Mouse (Mus musculus): ENCODE data around the gene Pak7. TPM values are rescaled to one million over a fixed set of nuclear protein-coding genes. Genes with fewer than 3 reads are reported as not detected.
"Not testable (repeated sequence)": the region's sequence is repeated elsewhere in the genome, so short reads cannot be mapped to it uniquely, and the experiment has no call there.

Pak7 gene
- polyA plus RNA-seq, 1 experiment from 2014 or later: 2.2 TPM

DNA sequence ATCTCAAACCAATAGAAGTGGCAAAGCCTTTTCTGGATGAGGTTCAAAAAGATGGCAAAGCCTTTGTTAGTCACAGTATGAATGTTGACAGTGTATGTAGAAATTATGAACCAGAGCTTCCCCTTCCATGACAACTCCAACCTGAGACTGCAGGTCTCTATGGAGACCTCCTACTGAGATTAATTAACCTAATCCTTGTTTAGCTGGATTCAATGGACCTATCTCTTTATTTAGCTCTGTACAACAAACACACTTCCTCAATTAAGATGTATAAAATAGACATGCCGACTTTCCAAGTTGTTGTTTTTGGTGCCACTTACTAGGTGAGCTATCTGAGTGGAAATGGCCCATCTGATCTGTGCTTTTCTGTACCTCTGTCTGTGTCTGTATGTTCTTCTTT is 90.4 kb downstream of the Pak7 start:
- Histone ChIP-seq H3K4me1 (ENCODE audit: control insufficient read depth, insufficient read depth, low read length) (no peaks in the 10 kb centered on the region), H3K27ac (replicated peaks; ENCODE audit: low read depth, low read length) (no peak overlapping the region), H3K4me3 (ENCODE audit: low read depth, low read length) (no peak overlapping the region), H3K27me3 (ENCODE audit: control insufficient read depth, insufficient read depth, low read length) (no peaks in the 10 kb centered on the region), H3K4me2 (ENCODE audit: low read depth, severe bottlenecking) (no peak overlapping the region), H3K9ac (ENCODE audit: low read length) (no peak overlapping the region), H3K36me3 (ENCODE audit: control insufficient read depth, insufficient read depth, low read length) (no peaks in the 10 kb centered on the region), H3K9me3 (ENCODE audit: control insufficient read depth, low read length) (no peaks in the 10 kb centered on the region)
- ATAC-seq (ENCODE audit: insufficient number of reproducible peaks, low FRiP score, low TSS enrichment, low read depth) (no peak), DNase-seq (ENCODE audit: low spot score) (no peak)
- 83% methylated on average over 1 of the region's 1 CpGs for WGBS

DNA sequence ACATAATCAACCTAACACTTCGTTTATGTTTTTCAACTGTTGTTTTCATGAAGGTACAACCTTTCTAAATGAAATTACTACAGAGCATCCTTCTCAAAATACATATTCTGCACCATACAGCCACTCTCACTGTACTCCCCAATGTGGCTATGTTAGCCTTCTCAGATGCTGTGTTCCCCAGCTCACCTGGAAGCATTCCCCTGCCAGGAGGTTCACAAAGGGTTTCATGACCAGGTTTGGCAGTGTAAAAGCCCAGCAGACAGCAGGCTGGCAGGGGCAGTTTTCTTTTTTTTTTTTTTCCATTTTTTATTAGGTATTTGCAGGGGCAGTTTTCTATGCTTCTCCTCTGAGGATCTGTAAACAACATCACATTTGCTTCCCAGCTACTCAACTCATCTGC is 105.7 kb downstream of the Pak7 start:
- no peak for DNase-seq (ENCODE audit: low spot score)
- ATAC-seq (ENCODE audit: insufficient number of reproducible peaks, low FRiP score, low TSS enrichment, low read depth): no peak
- no peak overlapping the region for H3K4me3 ChIP-seq (ENCODE audit: low read depth, low read length)
- H3K4me2 ChIP-seq (ENCODE audit: low read depth, severe bottlenecking): no peak overlapping the region
- no peak overlapping the region for H3K27ac ChIP-seq (replicated peaks; ENCODE audit: low read depth, low read length)
- H3K27me3 ChIP-seq (ENCODE audit: control insufficient read depth, insufficient read depth, low read length): no peaks in the 10 kb centered on the region
- no peaks in the 10 kb centered on the region for H3K9me3 ChIP-seq (ENCODE audit: control insufficient read depth, low read length)
- no peaks in the 10 kb centered on the region for H3K4me1 ChIP-seq (ENCODE audit: control insufficient read depth, insufficient read depth, low read length)
- WGBS: 79% methylated on average over 1 of the region's 1 CpGs
- H3K9ac ChIP-seq (ENCODE audit: low read length): no peak overlapping the region
- H3K36me3 ChIP-seq (ENCODE audit: control insufficient read depth, insufficient read depth, low read length): no peaks in the 10 kb centered on the region

DNA sequence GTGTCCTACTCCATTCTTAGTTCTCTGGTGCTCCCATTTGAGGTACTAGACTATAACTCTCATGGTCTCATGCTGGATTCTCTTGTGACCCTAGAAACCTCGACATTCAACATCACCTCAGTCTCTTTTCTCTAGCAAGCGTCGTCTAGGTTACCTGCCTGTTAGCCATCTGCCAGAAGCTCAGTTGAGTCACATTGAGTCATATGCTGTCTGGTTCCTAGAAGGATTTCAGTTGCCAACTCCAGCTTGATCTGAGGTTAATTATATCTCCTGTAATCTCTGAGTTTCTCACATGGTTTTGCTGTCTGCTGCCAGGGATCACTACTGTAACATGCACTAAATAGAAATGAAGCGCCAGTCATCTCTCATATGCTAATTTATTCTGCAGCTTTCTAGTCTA is 145.8 kb downstream of the Pak7 start:
- not testable (repeated sequence) for H3K4me1 ChIP-seq (ENCODE audit: control insufficient read depth, insufficient read depth, low read length); H3K4me2 ChIP-seq (ENCODE audit: low read depth, severe bottlenecking); H3K36me3 ChIP-seq (ENCODE audit: control insufficient read depth, insufficient read depth, low read length); DNase-seq (ENCODE audit: low spot score); H3K4me3 ChIP-seq (ENCODE audit: low read depth, low read length); H3K27ac ChIP-seq (replicated peaks; ENCODE audit: low read depth, low read length); H3K9ac ChIP-seq (ENCODE audit: low read length); H3K27me3 ChIP-seq (ENCODE audit: control insufficient read depth, insufficient read depth, low read length); ATAC-seq (ENCODE audit: insufficient number of reproducible peaks, low FRiP score, low TSS enrichment, low read depth); H3K9me3 ChIP-seq (ENCODE audit: control insufficient read depth, low read length)
- 84% methylated on average over 4 of the region's 4 CpGs for WGBS

DNA sequence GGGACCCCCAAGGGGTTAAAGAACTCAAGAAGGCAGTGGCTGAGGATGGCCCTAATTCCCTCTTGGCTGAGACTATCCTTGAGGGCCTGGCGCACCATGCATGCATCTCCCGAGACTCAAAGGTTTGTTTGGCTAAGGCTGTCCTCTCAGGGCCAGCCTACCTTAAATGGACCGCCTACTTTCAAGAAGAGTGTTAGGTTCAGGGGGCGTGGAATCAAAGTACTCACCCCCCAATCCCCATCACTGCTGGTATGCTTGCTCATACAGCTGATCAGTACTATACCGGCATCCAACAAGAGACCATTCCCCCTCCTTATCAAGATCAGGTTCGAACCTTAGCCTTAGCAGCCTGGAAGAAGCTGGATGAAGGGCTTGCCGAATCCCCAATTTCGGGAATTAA is 156.5 kb downstream of the Pak7 start:
- Histone ChIP-seq H3K27ac (replicated peaks; ENCODE audit: low read depth, low read length) (no peak overlapping the region), H3K36me3 (ENCODE audit: control insufficient read depth, insufficient read depth, low read length) (no peaks in the 10 kb centered on the region), H3K27me3 (ENCODE audit: control insufficient read depth, insufficient read depth, low read length) (no peaks in the 10 kb centered on the region), H3K9ac (ENCODE audit: low read length) (no peak overlapping the region), H3K9me3 (ENCODE audit: control insufficient read depth, low read length) (no peaks in the 10 kb centered on the region), H3K4me2 (ENCODE audit: low read depth, severe bottlenecking) (no peak overlapping the region), H3K4me3 (ENCODE audit: low read depth, low read length) (no peak overlapping the region), H3K4me1 (ENCODE audit: control insufficient read depth, insufficient read depth, low read length) (no peaks in the 10 kb centered on the region)
- 94% methylated on average over 8 of the region's 8 CpGs for WGBS
- ATAC-seq (ENCODE audit: insufficient number of reproducible peaks, low FRiP score, low TSS enrichment, low read depth) (peak; percentile 51; the same call in 1 of the 2 replicates), DNase-seq (ENCODE audit: low spot score) (no peak)

DNA sequence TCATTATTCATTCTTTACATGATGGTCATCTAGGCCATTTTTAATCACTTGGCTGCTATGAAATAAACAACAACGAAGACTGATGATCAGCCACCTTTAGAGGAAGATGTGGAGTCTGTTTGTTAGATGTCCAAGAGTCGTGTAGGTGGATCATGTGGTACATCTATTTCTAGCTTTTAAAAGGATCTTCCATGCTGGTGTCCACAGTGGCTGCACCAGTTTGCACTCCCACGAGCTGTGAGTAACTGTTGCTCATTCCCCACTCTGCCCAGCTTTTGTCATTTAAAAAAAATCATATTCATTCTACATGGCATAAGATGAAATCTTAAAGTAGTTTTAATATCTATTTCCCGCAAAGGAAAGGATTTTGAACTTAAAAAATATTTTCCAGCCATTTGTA is 183.7 kb downstream of the Pak7 start:
- no peak for ATAC-seq (ENCODE audit: insufficient number of reproducible peaks, low FRiP score, low TSS enrichment, low read depth)
- H3K4me3 ChIP-seq (ENCODE audit: low read depth, low read length): no peak overlapping the region
- DNase-seq (ENCODE audit: low spot score): no peak
- no peaks in the 10 kb centered on the region for H3K4me1 ChIP-seq (ENCODE audit: control insufficient read depth, insufficient read depth, low read length)
- no peaks in the 10 kb centered on the region for H3K9me3 ChIP-seq (ENCODE audit: control insufficient read depth, low read length)
- H3K36me3 ChIP-seq (ENCODE audit: control insufficient read depth, insufficient read depth, low read length): no peaks in the 10 kb centered on the region
- H3K4me2 ChIP-seq (ENCODE audit: low read depth, severe bottlenecking): no peak overlapping the region
- 78% methylated on average over 4 of the region's 4 CpGs for WGBS
- H3K27ac ChIP-seq (replicated peaks; ENCODE audit: low read depth, low read length): no peak overlapping the region
- H3K27me3 ChIP-seq (ENCODE audit: control insufficient read depth, insufficient read depth, low read length): no peaks in the 10 kb centered on the region
- no peak overlapping the region for H3K9ac ChIP-seq (ENCODE audit: low read length)

DNA sequence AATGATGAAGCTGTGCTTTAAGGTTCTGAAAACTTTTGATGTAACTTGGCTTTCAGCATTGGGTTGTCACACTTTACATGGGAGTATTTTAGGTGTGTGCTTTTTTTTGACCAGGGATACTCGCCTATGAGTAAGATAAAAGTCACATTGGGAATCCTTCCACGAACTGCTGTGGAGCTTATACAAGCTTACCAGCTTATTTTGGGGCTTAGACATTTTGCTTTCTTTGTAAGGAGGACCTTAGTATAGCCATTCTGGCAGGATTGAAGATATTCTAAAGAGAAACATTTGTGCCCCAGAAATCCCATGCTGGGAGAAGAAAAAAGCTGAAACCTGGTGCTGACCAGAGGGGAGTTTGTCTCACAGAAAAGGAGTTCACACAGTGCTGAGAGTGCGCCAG is 212.7 kb downstream of the Pak7 start:
- Histone ChIP-seq H3K36me3 (ENCODE audit: control insufficient read depth, insufficient read depth, low read length) (no peaks in the 10 kb centered on the region), H3K4me2 (ENCODE audit: low read depth, severe bottlenecking) (no peak overlapping the region), H3K9me3 (ENCODE audit: control insufficient read depth, low read length) (no peaks in the 10 kb centered on the region), H3K9ac (ENCODE audit: low read length) (no peak overlapping the region), H3K4me1 (ENCODE audit: control insufficient read depth, insufficient read depth, low read length) (no peaks in the 10 kb centered on the region), H3K4me3 (ENCODE audit: low read depth, low read length) (no peak overlapping the region), H3K27me3 (ENCODE audit: control insufficient read depth, insufficient read depth, low read length) (no peaks in the 10 kb centered on the region), H3K27ac (replicated peaks; ENCODE audit: low read depth, low read length) (no peak overlapping the region)
- 83% methylated on average over 3 of the region's 3 CpGs for WGBS
- ATAC-seq (ENCODE audit: insufficient number of reproducible peaks, low FRiP score, low TSS enrichment, low read depth) (no peak), DNase-seq (ENCODE audit: low spot score) (no peak)

DNA sequence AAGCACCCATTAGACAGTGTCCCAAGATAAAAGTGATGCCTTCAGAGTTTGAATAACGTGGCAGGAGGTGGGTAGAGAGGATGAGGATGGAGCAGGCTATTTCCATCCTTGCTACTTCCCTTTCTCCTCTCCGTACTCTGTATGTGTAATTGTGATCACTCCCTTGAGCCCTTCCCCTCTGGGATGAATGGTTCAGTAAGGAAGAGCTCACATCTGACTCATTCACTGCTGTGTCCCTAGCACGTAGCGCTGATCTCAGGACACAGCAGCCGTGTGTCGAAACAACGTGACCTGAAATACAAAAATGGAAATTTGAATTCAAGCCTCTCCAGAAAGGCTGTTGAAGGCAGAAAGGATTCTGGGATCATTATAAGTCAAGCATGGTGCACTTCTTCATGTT is 237.0 kb downstream of the Pak7 start:
- WGBS: 89% methylated on average over 7 of the region's 7 CpGs
- Histone ChIP-seq H3K4me2 (ENCODE audit: low read depth, severe bottlenecking) (no peak overlapping the region), H3K4me3 (ENCODE audit: low read depth, low read length) (no peak overlapping the region), H3K36me3 (ENCODE audit: control insufficient read depth, insufficient read depth, low read length) (no peaks in the 10 kb centered on the region), H3K27me3 (ENCODE audit: control insufficient read depth, insufficient read depth, low read length) (no peaks in the 10 kb centered on the region), H3K27ac (replicated peaks; ENCODE audit: low read depth, low read length) (no peak overlapping the region), H3K9me3 (ENCODE audit: control insufficient read depth, low read length) (no peaks in the 10 kb centered on the region), H3K4me1 (ENCODE audit: control insufficient read depth, insufficient read depth, low read length) (no peaks in the 10 kb centered on the region), H3K9ac (ENCODE audit: low read length) (no peak overlapping the region)
- DNase-seq (ENCODE audit: low spot score): no peak
- ATAC-seq (ENCODE audit: insufficient number of reproducible peaks, low FRiP score, low TSS enrichment, low read depth): no peak

DNA sequence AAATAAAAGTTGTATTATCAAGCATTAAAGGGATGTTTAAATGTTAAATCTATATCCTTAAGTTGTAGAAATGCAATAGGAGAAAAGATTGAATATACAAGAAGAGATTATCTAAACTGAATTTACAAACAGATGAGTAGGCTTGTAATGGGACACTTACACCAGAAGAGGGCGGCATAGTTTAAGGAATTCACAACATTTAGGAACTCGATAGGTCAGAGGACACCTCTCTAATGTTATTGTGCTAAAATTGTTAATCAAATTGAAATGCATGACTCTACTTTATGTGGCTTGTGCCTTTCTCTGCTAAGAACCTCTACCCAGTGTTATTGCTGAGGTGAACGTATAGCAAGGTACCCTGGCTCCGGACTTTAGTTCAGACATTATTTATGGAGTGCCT is 238.2 kb downstream of the Pak7 start:
- peak; percentile 8; the same call in 1 of the 2 replicates for ATAC-seq (ENCODE audit: insufficient number of reproducible peaks, low FRiP score, low TSS enrichment, low read depth)
- no peak for DNase-seq (ENCODE audit: low spot score)
- no peak overlapping the region for H3K4me3 ChIP-seq (ENCODE audit: low read depth, low read length)

DNA sequence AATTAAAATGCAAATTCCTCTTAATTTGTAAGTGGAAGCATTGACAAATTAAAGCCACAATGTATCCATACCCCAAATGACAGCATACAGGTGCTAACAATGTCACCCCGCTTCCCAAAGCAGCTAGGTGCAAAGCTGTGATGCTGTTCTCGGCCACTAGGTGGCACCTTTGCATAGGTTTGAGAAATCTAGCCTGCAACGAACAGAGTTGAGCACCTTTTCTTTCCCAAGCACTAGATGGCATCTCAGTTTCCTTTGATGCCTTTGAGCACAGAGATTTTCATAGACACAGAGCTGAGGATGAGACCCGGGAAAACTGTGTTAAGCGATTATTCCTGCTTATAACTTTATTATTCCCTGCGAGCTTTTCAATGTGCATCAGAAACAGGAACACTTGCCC is 238.8 kb downstream of the Pak7 start:
- Histone ChIP-seq H3K9ac (ENCODE audit: low read length) (no peak overlapping the region), H3K4me2 (ENCODE audit: low read depth, severe bottlenecking) (no peak overlapping the region), H3K27ac (replicated peaks; ENCODE audit: low read depth, low read length) (no peak overlapping the region), H3K27me3 (ENCODE audit: control insufficient read depth, insufficient read depth, low read length) (no peaks in the 10 kb centered on the region), H3K9me3 (ENCODE audit: control insufficient read depth, low read length) (no peaks in the 10 kb centered on the region), H3K36me3 (ENCODE audit: control insufficient read depth, insufficient read depth, low read length) (no peaks in the 10 kb centered on the region), H3K4me3 (ENCODE audit: low read depth, low read length) (no peak overlapping the region), H3K4me1 (ENCODE audit: control insufficient read depth, insufficient read depth, low read length) (no peaks in the 10 kb centered on the region)
- ATAC-seq (ENCODE audit: insufficient number of reproducible peaks, low FRiP score, low TSS enrichment, low read depth): peak; percentile 78; the same call in 1 of the 2 replicates
- DNase-seq (ENCODE audit: low spot score): peak; percentile 93
- WGBS: 3% methylated on average over 6 of the region's 6 CpGs

More for the DNA sequence above, 238.2 kb downstream of the Pak7 start:
- WGBS: 37% methylated on average over 4 of the region's 4 CpGs
- H3K4me1 ChIP-seq (ENCODE audit: control insufficient read depth, insufficient read depth, low read length): no peaks in the 10 kb centered on the region
- H3K4me2 ChIP-seq (ENCODE audit: low read depth, severe bottlenecking): no peak overlapping the region
- no peaks in the 10 kb centered on the region for H3K36me3 ChIP-seq (ENCODE audit: control insufficient read depth, insufficient read depth, low read length)
- no peak overlapping the region for H3K27ac ChIP-seq (replicated peaks; ENCODE audit: low read depth, low read length)
- no peaks in the 10 kb centered on the region for H3K9me3 ChIP-seq (ENCODE audit: control insufficient read depth, low read length)
- H3K27me3 ChIP-seq (ENCODE audit: control insufficient read depth, insufficient read depth, low read length): no peaks in the 10 kb centered on the region
- H3K9ac ChIP-seq (ENCODE audit: low read length): no peak overlapping the region

Measured in limb, embryonic 11.5 days (tissue).